Comparison of ENCODE assay signal across 22 mouse cellular contexts in the genomic region with DNA sequence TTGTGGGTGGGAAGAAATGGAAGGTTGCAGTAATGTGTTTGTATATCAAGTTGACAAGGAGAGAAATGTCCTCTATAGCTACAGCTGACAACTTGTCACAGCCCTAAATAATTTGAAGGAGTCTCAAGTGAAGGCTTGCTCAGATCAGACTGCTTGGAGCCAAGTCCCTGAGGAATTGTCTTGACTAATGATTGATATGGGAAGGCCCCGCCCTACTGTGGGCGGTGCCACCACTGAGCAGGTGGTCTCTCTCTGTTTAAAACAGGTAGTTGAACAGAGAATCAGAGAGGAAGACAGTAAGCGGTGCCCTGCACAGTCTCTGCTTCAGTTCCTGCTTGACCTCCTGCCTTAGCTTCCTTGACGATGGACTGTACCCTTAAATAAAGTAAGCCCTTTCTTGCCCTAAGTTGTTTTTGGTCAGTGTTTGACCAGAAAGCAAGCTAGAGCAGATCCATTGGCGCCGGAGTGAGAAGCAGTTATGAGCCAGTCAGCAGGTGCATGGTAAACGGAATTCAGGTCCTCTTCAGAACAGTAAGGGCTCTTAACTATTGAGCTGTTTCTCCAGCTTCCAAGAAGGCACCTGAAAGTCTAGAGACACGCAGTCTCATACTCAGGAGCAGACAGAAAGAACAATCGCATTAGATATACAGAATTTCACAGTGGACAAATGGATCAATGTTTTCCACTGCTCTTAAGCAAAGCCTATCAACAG. TPM values are rescaled to one million over a fixed set of nuclear protein-coding genes. Genes with fewer than 3 reads are reported as not detected.
DNase-seq lines count a peak whose midpoint lies in the region; ATAC-seq lines count a peak whose summit lies in the region.
"Had no signal": no experiment of that assay in that cellular context is flagged by ENCODE, and none has a peak within 500 bp of the region (broad histone marks: within the 10 kb centered on the region; RNA-seq: fewer than 3 reads in every experiment).

No protein-coding gene starts in this region.

- ATAC-seq in lung, embryonic 15.5 days (ENCODE audit: borderline replicate concordance, extremely low read depth, low FRiP score, low TSS enrichment), result no peak
- ATAC-seq in forebrain, embryonic 16.5 days, result no peak
- ATAC-seq: CD4-positive, CD25-positive, alpha-beta regulatory T cell, adult 4 months had no signal

- no peak overlapping the region for H3K9ac ChIP-seq in lung, embryonic 15.5 days
- no peak overlapping the region for H3K9ac ChIP-seq in forebrain, embryonic 16.5 days (replicated peaks; ENCODE audit: low read depth, low read length)
- H3K9ac ChIP-seq: embryonic facial prominence, embryonic 13.5 days; forebrain, embryonic 12.5 days; heart, embryonic 13.5 days; hindbrain, embryonic 15.5 days had no signal

- peak; percentile 5 for DNase-seq in embryo, embryonic 10 days (ENCODE audit: low spot score)
- no peak for DNase-seq in embryo, embryonic 9.5 days (ENCODE audit: extremely low spot score)
- DNase-seq in lung, postnatal 4 days, result no peak
- DNase-seq in lung, postnatal 36 days, result peak; percentile 40
- no peak for DNase-seq in cerebellum, adult 9-10 months
- DNase-seq: adrenal gland, adult 8-10 months; adrenal gland, postnatal 36 days; B cell, adult 2 months; cerebellum, adult 2 months; cerebellum, postnatal 14 days; gastrocnemius, postnatal 36 days; heart, adult 11 months; heart, postnatal 36 days had no signal

- no peak overlapping the region for H3K27ac ChIP-seq in lung, embryonic 15.5 days
- H3K27ac ChIP-seq in forebrain, embryonic 16.5 days (ENCODE audit: low read length), result no peak overlapping the region
- H3K27ac ChIP-seq: embryonic facial prominence, embryonic 13.5 days; forebrain, embryonic 12.5 days; heart, embryonic 13.5 days; hindbrain, embryonic 15.5 days had no signal

- 57% methylated on average over 9 of the region's 9 CpGs for WGBS in lung, embryonic 15.5 days
- WGBS in forebrain, embryonic 16.5 days, result 81% methylated on average over 9 of the region's 9 CpGs

- H3K9me3 ChIP-seq in lung, embryonic 15.5 days, result no peaks in the 10 kb centered on the region
- H3K9me3 ChIP-seq in forebrain, embryonic 16.5 days (ENCODE audit: control insufficient read depth, low read length), result no peaks in the 10 kb centered on the region
- H3K9me3 ChIP-seq: embryonic facial prominence, embryonic 13.5 days; forebrain, embryonic 12.5 days; heart, embryonic 13.5 days; hindbrain, embryonic 15.5 days had no signal

- H3K4me1 ChIP-seq in lung, embryonic 15.5 days, result 0 out of 2 replicates have a peak, but pooled peaks cover 4% of the 10 kb centered on the region
- H3K4me1 ChIP-seq in forebrain, embryonic 16.5 days (replicated peaks; ENCODE audit: control insufficient read depth, insufficient read depth, low read length), result no peaks in the 10 kb centered on the region
- H3K4me1 ChIP-seq: embryonic facial prominence, embryonic 13.5 days; forebrain, embryonic 12.5 days; hindbrain, embryonic 15.5 days had no signal

- no peaks in the 10 kb centered on the region for H3K27me3 ChIP-seq in lung, embryonic 15.5 days
- no peaks in the 10 kb centered on the region for H3K27me3 ChIP-seq in forebrain, embryonic 16.5 days (replicated peaks; ENCODE audit: control insufficient read depth, insufficient read depth, low read length)
- H3K27me3 ChIP-seq: embryonic facial prominence, embryonic 13.5 days; forebrain, embryonic 12.5 days; heart, embryonic 13.5 days; hindbrain, embryonic 15.5 days had no signal

- H3K4me2 ChIP-seq in lung, embryonic 15.5 days, result peak overlapping the region; percentile 17; the same call in 1 of the 2 replicates
- H3K4me2 ChIP-seq in forebrain, embryonic 16.5 days (ENCODE audit: low read length), result no peak overlapping the region
- H3K4me2 ChIP-seq: embryonic facial prominence, embryonic 13.5 days; forebrain, embryonic 12.5 days; heart, embryonic 13.5 days; hindbrain, embryonic 15.5 days had no signal

- no peaks in the 10 kb centered on the region for H3K36me3 ChIP-seq in lung, embryonic 15.5 days
- H3K36me3 ChIP-seq in forebrain, embryonic 16.5 days (ENCODE audit: control insufficient read depth, insufficient read depth), result no peaks in the 10 kb centered on the region
- H3K36me3 ChIP-seq: embryonic facial prominence, embryonic 13.5 days; forebrain, embryonic 12.5 days; heart, embryonic 13.5 days; hindbrain, embryonic 15.5 days had no signal

- H3K4me3 ChIP-seq in lung, embryonic 15.5 days, result no peak overlapping the region
- no peak overlapping the region for H3K4me3 ChIP-seq in forebrain, embryonic 16.5 days (replicated peaks; ENCODE audit: low read length)
- H3K4me3 ChIP-seq: embryonic facial prominence, embryonic 13.5 days; forebrain, embryonic 12.5 days; heart, embryonic 13.5 days; hindbrain, embryonic 15.5 days had no signal

RNA-seq across cellular contexts. Expression of a gene that starts 32.0 kb away (rescaled TPM):
- 46.2 and 50.0 TPM in 2 replicates for polyA plus RNA-seq in lung, embryonic 15.5 days (2015; fragmentation: Nextera tagmentation; extraction: Ambion mirVana)
- polyA plus RNA-seq in forebrain, embryonic 16.5 days (2015; fragmentation: Nextera tagmentation; extraction: Ambion mirVana), result 205 and 222 TPM in 2 replicates

RNA-seq across cellular contexts. Expression of a gene that starts 45.3 kb away (rescaled TPM):
- polyA plus RNA-seq in lung, embryonic 15.5 days (2015; fragmentation: Nextera tagmentation; extraction: Ambion mirVana), result not detected in 2 replicates
- polyA plus RNA-seq in forebrain, embryonic 16.5 days (2015; fragmentation: Nextera tagmentation; extraction: Ambion mirVana), result not detected in 2 replicates
- polyA plus RNA-seq: CD4-positive, CD25-positive, alpha-beta regulatory T cell, adult 4 months; cerebellum, adult 2 months; embryonic facial prominence, embryonic 13.5 days; forebrain, embryonic 12.5 days; heart, embryonic 13.5 days; heart, postnatal 0 days; hindbrain, embryonic 11.5 days; hindbrain, embryonic 15.5 days had no signal

Comparison
In these comparisons a context has a peak if more than half of its experiments do, and no peak if none do; other contexts are left out.
1. DNase-seq: peak in embryo, embryonic 10 days (single experiment) and lung, postnatal 36 days (single experiment); none in embryo, embryonic 9.5 days (single experiment), lung, postnatal 4 days (0 of 2) and cerebellum, adult 9-10 months (single experiment).